Mouse (Mus musculus) spleen, postnatal 4 days (tissue): ENCODE data around the gene Chd2.

ENCODE experiments used
- DNase-seq, 2 experiments: peaks; one replicate each; pipeline ENCODE4 v3.0.0; 2022; ENCODE audit warnings: low spot score in 2 of 2

Gene Chd2

DNA sequence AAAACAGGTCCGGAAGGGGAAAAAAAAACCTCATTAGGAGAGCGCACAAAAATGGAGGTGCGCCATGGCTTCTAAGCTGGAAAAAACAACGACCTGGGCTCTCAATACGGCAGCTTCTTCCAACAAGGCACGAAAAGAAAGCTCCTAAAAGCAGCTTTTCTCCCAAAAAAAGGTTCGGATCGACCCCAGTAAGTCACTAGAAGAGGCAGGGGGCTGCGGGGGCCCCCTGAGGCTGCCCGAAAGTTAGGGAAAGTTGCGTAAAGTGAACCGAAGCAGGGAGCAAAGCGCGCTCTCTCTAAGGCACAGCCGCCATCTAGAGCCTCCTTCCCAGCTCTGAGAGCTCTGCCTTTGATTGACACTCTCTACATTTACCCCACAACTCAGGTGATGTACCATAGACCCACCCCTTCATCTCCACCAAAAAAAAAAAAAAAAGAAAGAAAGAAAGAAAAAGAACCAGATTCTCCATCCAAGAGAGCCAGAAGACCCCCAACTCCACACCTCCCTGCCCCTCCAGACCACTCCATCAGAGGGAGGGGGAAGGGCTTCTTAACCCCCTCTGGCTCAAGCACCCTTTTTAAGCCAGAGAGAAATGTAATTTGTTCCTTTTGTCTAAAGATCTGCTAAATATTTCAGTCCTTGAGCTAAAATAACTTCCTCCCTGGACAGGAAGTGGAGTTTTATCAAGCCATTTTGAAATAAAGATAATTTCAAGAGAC, at the start of gene Chd2:
Gene Chd2, minus strand, starts transcription at position 419 of the 719 bp plus-strand sequence.
- DNase-seq = peak; percentile 65 to 87

- no peak for DNase-seq
Measured at GRCm38 (mm10) chr7:73590757-73591156, 49.1 kb upstream of the Chd2 start.

- no peak for DNase-seq
Measured at GRCm38 (mm10) chr7:73589208-73589771, 47.7 kb upstream of the Chd2 start.

GRCm38 (mm10) chr7:73588351-73588906, 46.8 kb upstream of the Chd2 start:
- DNase-seq = no peak

DNA sequence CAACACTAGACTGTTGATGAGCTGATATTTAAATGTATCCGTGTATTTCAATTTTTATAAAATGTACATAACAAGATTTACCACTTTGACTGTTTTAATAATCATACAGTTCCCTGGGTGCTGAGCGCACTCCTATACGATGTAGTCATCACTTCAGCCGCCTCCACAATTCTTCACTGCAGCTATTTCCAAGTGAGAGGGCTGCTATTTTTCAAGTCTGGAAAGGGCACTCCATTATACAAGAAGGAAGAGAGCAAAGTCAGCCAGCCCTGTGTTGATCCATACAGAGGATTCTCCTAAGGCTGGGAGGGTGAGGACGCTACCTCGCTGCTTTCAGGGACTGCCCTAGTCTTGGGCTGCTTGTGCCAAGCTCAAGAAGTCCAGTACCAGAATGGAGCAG, 45.1 kb upstream of the Chd2 start:
- DNase-seq = no peak

DNA sequence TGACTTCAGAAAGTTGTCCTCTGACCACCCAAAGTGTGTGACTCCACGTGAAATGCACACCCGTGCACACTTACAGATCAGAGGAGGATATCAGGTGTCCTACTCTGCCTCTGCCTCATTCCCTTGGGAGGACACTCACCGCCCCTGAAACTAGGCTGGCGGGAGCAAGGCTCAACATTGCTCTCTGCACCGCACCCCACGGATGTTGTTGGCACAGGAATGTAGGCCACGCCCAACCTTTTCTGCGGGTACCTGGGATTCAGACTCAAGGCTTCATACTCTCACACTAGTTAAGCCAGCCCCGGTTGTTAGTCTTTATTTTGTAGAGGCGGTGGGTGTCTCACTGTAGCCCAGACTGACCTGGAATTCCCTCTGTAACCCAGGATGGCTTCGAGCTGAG, 44.6 kb upstream of the Chd2 start:
- DNase-seq = no peak

GRCm38 (mm10) chr7:73585114-73586032, 43.7 kb upstream of the Chd2 start:
- no peak for DNase-seq

GRCm38 (mm10) chr7:73584009-73584995, 42.7 kb upstream of the Chd2 start:
- DNase-seq = peak; percentile 60 to 86

DNA sequence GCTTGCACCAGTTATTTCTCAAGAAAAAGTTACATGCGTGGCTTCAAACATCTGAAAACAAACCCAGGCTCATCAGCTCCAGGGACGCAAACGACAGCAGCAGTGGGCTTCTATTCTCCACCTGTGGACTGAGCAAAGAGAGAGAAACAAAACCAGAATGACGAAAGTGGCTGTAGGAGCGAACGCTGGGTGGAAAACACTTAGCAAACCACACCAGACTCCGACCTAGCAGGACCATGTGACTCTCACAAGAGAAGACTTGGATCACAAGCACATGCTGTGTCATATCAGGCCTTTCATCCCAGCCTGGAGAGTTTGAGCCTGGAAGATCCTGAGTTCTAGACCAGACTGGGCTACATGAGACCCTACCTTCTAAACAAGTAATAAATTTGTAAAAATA, 41.8 kb upstream of the Chd2 start:
- no peak for DNase-seq

GRCm38 (mm10) chr7:73581836-73582375, 40.3 kb upstream of the Chd2 start:
- no peak for DNase-seq

DNA sequence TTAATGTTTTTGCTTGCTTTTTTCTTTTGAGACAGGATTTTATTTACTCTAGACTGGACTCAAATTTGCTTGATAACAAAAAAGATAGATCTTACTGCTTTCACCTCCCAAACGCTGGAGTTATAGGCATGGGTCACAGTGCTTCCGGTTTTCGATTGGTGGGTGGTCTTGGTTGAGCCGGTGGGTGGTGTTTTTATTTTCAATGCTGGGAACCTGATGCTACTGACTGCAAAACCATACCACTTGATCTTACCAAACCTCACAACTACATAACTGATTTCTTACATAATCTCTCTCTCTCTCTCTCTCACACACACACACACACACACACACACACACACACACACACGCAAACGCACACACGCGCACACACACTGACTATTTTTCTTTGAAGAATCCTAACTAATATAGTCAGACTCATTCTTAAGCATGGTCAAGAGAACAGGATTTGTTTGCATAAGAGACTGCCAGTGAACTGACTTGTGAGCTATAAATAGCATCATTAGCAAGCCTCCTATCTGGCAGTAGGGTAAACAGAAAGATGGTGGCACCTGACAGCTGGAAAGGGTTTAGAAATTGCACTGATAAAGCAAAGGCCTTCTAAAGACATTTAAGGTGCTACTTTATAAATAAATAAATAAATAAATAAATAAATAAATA, 37.6 kb upstream of the Chd2 start:
- DNase-seq = no peak

DNA sequence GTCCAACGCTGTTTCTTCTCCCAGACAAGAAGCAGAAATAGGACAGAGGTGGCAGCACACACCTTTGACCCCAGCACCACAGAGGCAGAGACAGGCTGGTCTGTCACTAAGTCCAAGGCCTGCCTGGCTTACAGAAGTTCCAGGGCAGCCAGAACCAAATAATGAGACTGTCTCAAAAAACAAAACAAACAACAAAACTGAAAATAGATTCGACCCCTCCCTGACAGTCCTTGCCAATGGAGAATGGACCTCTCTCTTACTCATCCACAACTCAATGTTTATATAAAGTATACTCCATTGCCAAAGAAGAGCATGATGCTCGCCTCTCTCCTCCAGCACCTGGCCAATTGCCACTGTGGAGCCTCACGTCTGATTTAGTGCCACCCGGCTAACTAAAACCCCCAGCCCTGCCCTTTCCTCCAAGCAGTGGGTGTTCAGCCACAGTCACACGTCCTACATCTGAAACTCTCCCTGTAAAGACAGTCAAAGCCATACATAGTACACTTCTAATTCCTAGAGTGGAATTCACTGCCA, 36.3 kb upstream of the Chd2 start:
- peak in 1 of 2 experiments; percentile 52 for DNase-seq

GRCm38 (mm10) chr7:73576101-73576936, 34.7 kb upstream of the Chd2 start:
- peak in 1 of 2 experiments; percentile 39 for DNase-seq

GRCm38 (mm10) chr7:73575257-73575656, 33.6 kb upstream of the Chd2 start:
- peak in 1 of 2 experiments; percentile 49 for DNase-seq

DNA sequence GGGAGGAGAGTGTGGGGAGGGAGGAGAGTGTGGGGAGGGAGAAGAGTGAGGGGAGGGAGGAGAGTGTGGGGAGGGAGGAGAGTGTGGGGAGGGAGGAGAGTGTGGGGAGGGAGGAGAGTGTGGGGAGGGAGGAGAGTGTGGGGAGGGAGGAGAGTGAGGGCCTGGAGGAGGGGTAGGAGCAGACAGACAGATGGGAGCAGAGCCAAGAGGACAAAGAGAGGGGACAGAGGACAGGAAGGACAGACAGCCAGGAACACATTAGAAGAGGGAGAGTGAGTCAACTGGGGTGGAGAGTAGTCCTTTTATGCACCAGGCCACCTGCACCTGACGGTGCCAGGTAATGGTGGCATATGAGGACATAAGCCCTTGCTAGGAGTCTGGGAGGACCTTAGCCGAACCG, 33.0 kb upstream of the Chd2 start:
- peak in 1 of 2 experiments; percentile 45 for DNase-seq

DNA sequence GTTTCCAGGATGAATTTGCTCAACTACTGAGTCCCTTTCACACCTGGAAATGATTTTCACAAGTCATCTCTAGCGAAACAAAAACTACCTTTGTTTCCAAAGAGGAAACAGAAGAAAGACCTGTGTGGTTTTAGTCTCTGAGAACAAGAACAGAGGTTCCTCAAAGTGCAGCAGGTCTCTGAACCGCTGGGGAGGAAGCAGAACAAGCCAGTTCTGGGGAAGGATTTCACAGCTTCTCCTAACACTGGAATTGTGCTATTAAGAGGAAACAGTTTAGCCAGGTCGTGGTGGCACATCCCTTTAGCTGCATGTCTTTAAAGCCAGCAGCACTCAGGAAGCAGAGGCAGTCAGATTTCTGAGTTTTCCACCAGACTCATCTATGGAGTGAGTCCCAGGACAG, 30.9 kb upstream of the Chd2 start:
- peak; percentile 21 to 61 for DNase-seq

DNA sequence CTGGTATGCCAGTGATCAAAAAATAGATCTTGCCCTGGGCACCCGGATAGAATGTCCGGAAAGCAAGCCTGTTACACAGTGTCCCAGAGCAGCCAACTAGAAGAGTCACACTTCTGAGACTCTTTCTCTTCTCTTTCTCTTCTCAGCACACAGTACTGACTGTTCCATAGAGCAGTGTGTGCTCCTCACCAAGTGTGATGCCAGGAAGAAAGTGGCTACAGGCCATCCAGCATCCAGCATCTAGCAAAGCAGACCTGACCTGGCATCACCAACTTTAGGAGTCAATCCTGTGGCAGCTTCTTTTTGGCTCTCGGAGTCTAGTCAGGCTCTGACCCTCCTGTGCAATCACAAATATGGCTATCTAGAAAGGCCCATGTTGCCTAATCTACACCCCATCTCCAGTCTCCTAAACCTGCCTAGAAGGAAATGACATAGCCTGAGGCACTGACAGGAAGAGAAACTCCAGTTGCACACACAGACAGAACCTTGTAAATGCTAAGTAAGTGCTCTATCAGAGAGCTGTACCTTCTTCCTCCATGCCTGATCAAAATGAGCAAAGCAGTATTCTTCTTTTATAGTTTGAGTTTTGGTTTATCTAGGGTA, 27.3 kb upstream of the Chd2 start:
- peak; percentile 8 to 48 for DNase-seq

DNA sequence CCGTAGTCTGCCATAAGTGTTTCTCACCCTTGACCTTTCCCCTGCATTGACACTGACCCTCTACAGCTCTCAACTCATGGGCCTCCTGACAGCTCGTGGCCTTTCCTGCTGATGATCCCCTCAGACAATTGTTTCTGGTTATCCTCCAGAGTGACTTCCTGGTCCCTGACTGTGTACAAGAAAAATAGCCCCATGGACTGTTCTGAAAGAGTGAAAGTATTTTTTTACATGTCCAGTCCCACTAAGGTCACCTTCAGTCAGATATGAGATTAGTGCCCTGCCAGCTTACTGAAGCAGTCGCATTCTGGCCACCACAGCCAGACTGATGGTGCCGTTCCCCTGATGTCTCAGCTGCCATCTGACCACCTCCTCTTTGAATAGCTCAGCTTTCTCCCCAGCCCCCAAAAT, 26.1 kb upstream of the Chd2 start:
- peak in 1 of 2 experiments; percentile 53 for DNase-seq
